Mouse (Mus musculus): ENCODE measurements around the gene Dusp10. TPM values are rescaled to one million over a fixed set of nuclear protein-coding genes. Genes with fewer than 3 reads are reported as not detected.

Dusp10 gene
- 9.1 TPM for polyA plus RNA-seq (2012; fragmentation: generic; extraction: Trizol)
- long read RNA-seq, experiment 1, transcript Dusp10-201 (4 exons, 2,792 nt): major isoform, 28 of 35 reads
- long read RNA-seq, experiment 1, partial matches to known transcripts: 2 of 35 reads
- long read RNA-seq, experiment 1, other reads (novel, unspliced or antisense): 5 of 35 reads
- long read RNA-seq, experiment 2, transcript Dusp10-201 (4 exons, 2,792 nt): major isoform, 99 of 109 reads
- long read RNA-seq, experiment 2, partial matches to known transcripts: 7 of 109 reads
- long read RNA-seq, experiment 2, other reads (novel, unspliced or antisense): 3 of 109 reads

GRCm38 (mm10) chr1:184013106-184013505, at the start of gene Dusp10:
Gene Dusp10, plus strand, starts transcription at chr1:184013302.
- Histone ChIP-seq H3K4me3 (ENCODE audit: insufficient read depth, poor library complexity, severe bottlenecking) (no peak within 1 kb of the TSS), H3K27me3 (ENCODE audit: control insufficient read depth, insufficient read depth, insufficient read length) (no peaks in the 10 kb centered on the region), H3K36me3 (ENCODE audit: control insufficient read depth, insufficient read depth) (no peaks in the 10 kb centered on the region), H3K79me2 (ENCODE audit: control insufficient read depth, insufficient read depth) (no peaks in the 10 kb centered on the region), H3K79me3 (ENCODE audit: low read depth) (no peaks in the 10 kb centered on the region), H3ac (ENCODE audit: control insufficient read depth, insufficient read length, low read depth) (no peak within 1 kb of the TSS)
- TF ChIP-seq FOSL1 (IDR thresholded peaks at IDR 0.05; ENCODE audit: insufficient read depth, low read length, poor library complexity, severe bottlenecking) (no peak), MYOD1 (IDR thresholded peaks at IDR 0.05; ENCODE audit: control insufficient read depth, insufficient read length, low read depth) (no peak), CEBPB (IDR thresholded peaks at IDR 0.05; ENCODE audit: low read depth) (no peak)

GRCm38 (mm10) chr1:183965341-183965740, 47.8 kb upstream of the Dusp10 start:
- Histone ChIP-seq H3K27me3 (ENCODE audit: control insufficient read depth, insufficient read depth, insufficient read length) (no peaks in the 10 kb centered on the region), H3ac (ENCODE audit: control insufficient read depth, insufficient read length, low read depth) (no peak overlapping the region), H3K79me3 (ENCODE audit: low read depth) (no peaks in the 10 kb centered on the region), H3K36me3 (ENCODE audit: control insufficient read depth, insufficient read depth) (no peaks in the 10 kb centered on the region), H3K4me3 (ENCODE audit: insufficient read depth, poor library complexity, severe bottlenecking) (no peak overlapping the region), H3K79me2 (ENCODE audit: control insufficient read depth, insufficient read depth) (no peaks in the 10 kb centered on the region)
- no peak for TF ChIP-seq CEBPB (IDR thresholded peaks at IDR 0.05; ENCODE audit: low read depth)
- TF ChIP-seq MAX (IDR thresholded peaks at IDR 0.05): no peak
- TF ChIP-seq USF1 (IDR thresholded peaks at IDR 0.05; ENCODE audit: low read depth): no peak

GRCm38 (mm10) chr1:183969265-183969664, 43.8 kb upstream of the Dusp10 start:
- H3K79me2 ChIP-seq (ENCODE audit: control insufficient read depth, insufficient read depth): no peaks in the 10 kb centered on the region
- H3K79me3 ChIP-seq (ENCODE audit: low read depth): no peaks in the 10 kb centered on the region
- H3ac ChIP-seq (ENCODE audit: control insufficient read depth, insufficient read length, low read depth): no peak overlapping the region
- TF ChIP-seq CEBPB (IDR thresholded peaks at IDR 0.05; ENCODE audit: low read depth) (no peak), FOSL1 (IDR thresholded peaks at IDR 0.05; ENCODE audit: insufficient read depth, low read length, poor library complexity, severe bottlenecking) (no peak), MYOG (IDR thresholded peaks at IDR 0.05; ENCODE audit: control insufficient read depth, extremely low read depth, insufficient read length) (no peak), MYOD1 (IDR thresholded peaks at IDR 0.05; ENCODE audit: control insufficient read depth, insufficient read length, low read depth) (no peak), USF1 (IDR thresholded peaks at IDR 0.05; ENCODE audit: low read depth) (no peak), MAX (IDR thresholded peaks at IDR 0.05) (no peak), CTCF (IDR thresholded peaks at IDR 0.05; ENCODE audit: control insufficient read depth, insufficient read depth, insufficient read length) (no peak)
- H3K27me3 ChIP-seq (ENCODE audit: control insufficient read depth, insufficient read depth, insufficient read length): no peaks in the 10 kb centered on the region
- H3K36me3 ChIP-seq (ENCODE audit: control insufficient read depth, insufficient read depth): no peaks in the 10 kb centered on the region
- H3K4me3 ChIP-seq (ENCODE audit: insufficient read depth, poor library complexity, severe bottlenecking): no peak overlapping the region

GRCm38 (mm10) chr1:183979814-183980243, 33.3 kb upstream of the Dusp10 start:
- no peaks in the 10 kb centered on the region for H3K36me3 ChIP-seq (ENCODE audit: control insufficient read depth, insufficient read depth)
- TF ChIP-seq CTCF (IDR thresholded peaks at IDR 0.05; ENCODE audit: control insufficient read depth, insufficient read depth, insufficient read length): no peak
- TF ChIP-seq USF1 (IDR thresholded peaks at IDR 0.05; ENCODE audit: low read depth): no peak
- no peak for TF ChIP-seq CEBPB (IDR thresholded peaks at IDR 0.05; ENCODE audit: low read depth)
- TF ChIP-seq MAX (IDR thresholded peaks at IDR 0.05): no peak
- no peak for TF ChIP-seq MYOG (IDR thresholded peaks at IDR 0.05; ENCODE audit: control insufficient read depth, extremely low read depth, insufficient read length)
- no peak for TF ChIP-seq FOSL1 (IDR thresholded peaks at IDR 0.05; ENCODE audit: insufficient read depth, low read length, poor library complexity, severe bottlenecking)
- no peak for TF ChIP-seq MYOD1 (IDR thresholded peaks at IDR 0.05; ENCODE audit: control insufficient read depth, insufficient read length, low read depth)
- H3ac ChIP-seq (ENCODE audit: control insufficient read depth, insufficient read length, low read depth): no peak overlapping the region

GRCm38 (mm10) chr1:183982108-183982507, 31.0 kb upstream of the Dusp10 start:
- no peak overlapping the region for H3K4me3 ChIP-seq (ENCODE audit: insufficient read depth, poor library complexity, severe bottlenecking)
- no peak overlapping the region for H3ac ChIP-seq (ENCODE audit: control insufficient read depth, insufficient read length, low read depth)
- H3K79me2 ChIP-seq (ENCODE audit: control insufficient read depth, insufficient read depth): no peaks in the 10 kb centered on the region
- no peaks in the 10 kb centered on the region for H3K27me3 ChIP-seq (ENCODE audit: control insufficient read depth, insufficient read depth, insufficient read length)
- TF ChIP-seq CTCF (IDR thresholded peaks at IDR 0.05; ENCODE audit: control insufficient read depth, insufficient read depth, insufficient read length): no peak
- no peak for TF ChIP-seq USF1 (IDR thresholded peaks at IDR 0.05; ENCODE audit: low read depth)
- no peak for TF ChIP-seq MYOD1 (IDR thresholded peaks at IDR 0.05; ENCODE audit: control insufficient read depth, insufficient read length, low read depth)
- no peak for TF ChIP-seq MYOG (IDR thresholded peaks at IDR 0.05; ENCODE audit: control insufficient read depth, extremely low read depth, insufficient read length)
- TF ChIP-seq MAX (IDR thresholded peaks at IDR 0.05): no peak
- TF ChIP-seq FOSL1 (IDR thresholded peaks at IDR 0.05; ENCODE audit: insufficient read depth, low read length, poor library complexity, severe bottlenecking): no peak
- no peak for TF ChIP-seq CEBPB (IDR thresholded peaks at IDR 0.05; ENCODE audit: low read depth)
- no peaks in the 10 kb centered on the region for H3K36me3 ChIP-seq (ENCODE audit: control insufficient read depth, insufficient read depth)
- no peaks in the 10 kb centered on the region for H3K79me3 ChIP-seq (ENCODE audit: low read depth)

More at GRCm38 (mm10) chr1:183979814-183980243, 33.3 kb upstream of the Dusp10 start:
- H3K4me3 ChIP-seq (ENCODE audit: insufficient read depth, poor library complexity, severe bottlenecking): no peak overlapping the region
- no peaks in the 10 kb centered on the region for H3K79me2 ChIP-seq (ENCODE audit: control insufficient read depth, insufficient read depth)
- H3K79me3 ChIP-seq (ENCODE audit: low read depth): no peaks in the 10 kb centered on the region
- no peaks in the 10 kb centered on the region for H3K27me3 ChIP-seq (ENCODE audit: control insufficient read depth, insufficient read depth, insufficient read length)

GRCm38 (mm10) chr1:183987711-183988245, 25.3 kb upstream of the Dusp10 start:
- Histone ChIP-seq H3K27me3 (ENCODE audit: control insufficient read depth, insufficient read depth, insufficient read length) (no peaks in the 10 kb centered on the region), H3K79me2 (ENCODE audit: control insufficient read depth, insufficient read depth) (no peaks in the 10 kb centered on the region), H3K4me3 (ENCODE audit: insufficient read depth, poor library complexity, severe bottlenecking) (no peak overlapping the region), H3K79me3 (ENCODE audit: low read depth) (no peaks in the 10 kb centered on the region), H3K36me3 (ENCODE audit: control insufficient read depth, insufficient read depth) (no peaks in the 10 kb centered on the region), H3ac (ENCODE audit: control insufficient read depth, insufficient read length, low read depth) (no peak overlapping the region)
- TF ChIP-seq FOSL1 (IDR thresholded peaks at IDR 0.05; ENCODE audit: insufficient read depth, low read length, poor library complexity, severe bottlenecking) (no peak), MYOD1 (IDR thresholded peaks at IDR 0.05; ENCODE audit: control insufficient read depth, insufficient read length, low read depth) (peak; percentile 27), USF1 (IDR thresholded peaks at IDR 0.05; ENCODE audit: low read depth) (peak; percentile 38)

All from C2C12 (cell line).